Mouse (Mus musculus): ENCODE results near the gene Adh1.

Adh1 gene

GRCm38 (mm10) chr3:138260721-138261669, at the start of gene Adh1:
TSS of gene Adh1 (plus strand) at chr3:138260991.
- DNase-seq (ENCODE audit: low read depth, low spot score): no peak

DNA sequence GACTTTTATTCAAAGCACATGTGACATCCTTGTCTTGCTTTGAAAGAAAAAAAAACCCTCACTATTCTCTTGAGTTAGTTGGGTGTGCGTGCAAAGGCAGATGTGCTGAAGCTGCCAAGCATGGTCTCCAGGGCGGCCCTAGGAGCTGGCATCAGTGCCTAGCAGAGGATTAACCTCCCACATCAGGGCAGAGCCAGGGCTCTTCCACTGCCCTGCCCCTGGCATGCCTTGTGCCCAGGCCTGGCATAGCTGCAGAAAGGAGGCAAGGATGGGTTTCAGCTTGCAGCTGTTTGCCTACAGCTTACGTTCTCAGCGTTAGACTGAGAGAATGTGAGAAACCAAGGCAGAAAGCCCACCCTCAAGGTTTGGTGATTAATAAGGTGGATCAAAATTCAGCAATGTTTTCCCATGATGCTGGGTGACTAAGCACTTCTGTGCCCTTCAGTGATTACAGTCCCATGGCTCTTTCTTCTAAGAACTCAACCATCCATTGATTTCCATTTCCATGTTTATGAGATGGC, 48.3 kb upstream of the Adh1 start:
- DNase-seq (ENCODE audit: low read depth, low spot score): no peak

- no peak for DNase-seq (ENCODE audit: low read depth, low spot score)
These were observed 45.3 kb upstream of the Adh1 start for GRCm38 (mm10) chr3:138215395-138215989.

DNA sequence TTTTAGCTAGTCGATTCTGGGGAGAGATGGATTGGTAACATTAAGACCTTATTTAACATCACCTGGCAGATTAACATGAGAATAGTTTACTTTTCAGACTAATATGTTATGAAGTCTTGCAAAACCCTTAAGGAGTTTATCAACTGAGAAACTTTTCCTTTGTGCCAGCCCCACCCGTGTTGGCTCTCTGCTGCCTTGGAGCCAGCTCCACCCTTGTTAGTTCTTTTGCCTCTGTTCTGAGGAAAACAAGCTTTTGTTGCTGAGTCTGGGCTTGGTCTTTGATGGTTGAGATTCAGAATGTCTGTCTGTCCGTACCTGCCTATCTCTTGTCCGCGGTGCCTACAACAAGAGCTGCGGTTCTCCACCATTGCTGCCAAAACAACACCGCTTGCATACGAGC, 44.7 kb upstream of the Adh1 start:
- DNase-seq (ENCODE audit: low read depth, low spot score): no peak

DNA sequence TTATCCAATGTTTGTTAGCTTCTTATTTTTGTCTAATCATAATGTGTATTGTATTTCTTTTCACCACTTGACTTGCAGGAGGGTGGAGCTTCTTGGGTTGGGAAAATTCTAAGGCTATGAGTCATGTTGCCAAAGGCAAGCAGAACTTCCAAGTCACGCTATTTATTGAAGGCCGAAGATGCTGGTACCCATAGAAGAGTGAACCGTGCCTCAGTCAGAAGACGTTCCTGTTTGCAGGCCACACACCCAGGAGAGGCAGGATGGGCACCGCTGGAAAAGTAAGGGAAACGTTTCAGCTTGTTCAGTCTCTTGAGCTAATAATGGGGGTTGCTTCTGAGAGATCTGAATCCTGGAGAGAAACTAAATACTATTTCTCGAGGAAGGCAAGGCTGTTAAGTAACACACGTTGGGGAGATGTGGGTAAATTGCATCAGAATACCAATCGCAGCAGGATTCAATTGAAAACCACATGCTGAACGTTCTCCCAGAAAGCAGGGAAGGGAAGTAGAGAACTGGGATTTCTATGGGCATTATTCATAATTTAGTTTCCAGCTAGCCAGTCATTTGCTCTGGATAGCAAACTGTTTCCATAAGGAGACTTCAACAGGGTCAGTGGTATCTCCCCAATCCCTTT, 43.0 kb upstream of the Adh1 start, which contains the start of gene Adh7:
Gene Adh7, plus strand, starts transcription at position 130 of the 634 bp plus-strand sequence.
- no peak for DNase-seq (ENCODE audit: low read depth, low spot score)

DNA sequence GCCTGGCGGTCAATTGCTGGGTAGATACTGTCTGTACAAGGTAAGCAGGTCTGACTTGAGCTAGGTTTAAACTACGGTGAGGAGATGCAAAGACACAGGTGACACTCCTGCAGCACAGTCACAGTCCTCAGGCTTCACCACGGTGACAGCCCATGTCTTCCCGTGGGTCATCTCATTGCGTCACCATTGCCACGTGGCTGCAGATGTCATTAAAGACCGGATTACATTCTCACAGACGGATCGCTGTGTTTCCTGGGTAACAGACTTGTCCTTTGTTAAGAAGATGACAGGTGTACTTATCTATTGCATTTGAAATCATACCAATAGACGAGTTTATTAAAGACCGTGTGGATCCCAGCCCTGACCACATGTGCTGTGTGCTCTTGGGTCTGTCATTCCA, 39.7 kb upstream of the Adh1 start:
- no peak for DNase-seq (ENCODE audit: low read depth, low spot score)

GRCm38 (mm10) chr3:138222511-138222910, 38.3 kb upstream of the Adh1 start:
- no peak for DNase-seq (ENCODE audit: low read depth, low spot score)

DNA sequence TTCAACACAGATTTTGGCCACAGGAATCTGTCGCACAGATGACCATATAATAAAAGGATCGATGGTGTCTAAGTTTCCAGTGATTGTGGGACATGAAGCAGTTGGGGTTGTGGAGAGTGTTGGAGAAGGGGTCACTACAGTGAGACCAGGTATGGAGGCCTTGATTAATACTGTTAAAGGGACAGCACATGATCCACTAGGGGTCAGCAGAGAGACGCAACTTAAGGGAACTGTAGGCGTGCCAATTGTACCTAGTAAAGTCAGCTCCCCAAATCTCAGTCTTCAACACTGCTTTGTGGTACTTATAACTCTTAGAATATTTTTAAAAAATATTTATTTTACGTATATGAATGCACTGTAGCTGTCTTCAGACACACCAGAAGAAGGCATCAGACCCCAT, 37.8 kb upstream of the Adh1 start:
- peak; percentile 77 for DNase-seq (ENCODE audit: low read depth, low spot score)

DNA sequence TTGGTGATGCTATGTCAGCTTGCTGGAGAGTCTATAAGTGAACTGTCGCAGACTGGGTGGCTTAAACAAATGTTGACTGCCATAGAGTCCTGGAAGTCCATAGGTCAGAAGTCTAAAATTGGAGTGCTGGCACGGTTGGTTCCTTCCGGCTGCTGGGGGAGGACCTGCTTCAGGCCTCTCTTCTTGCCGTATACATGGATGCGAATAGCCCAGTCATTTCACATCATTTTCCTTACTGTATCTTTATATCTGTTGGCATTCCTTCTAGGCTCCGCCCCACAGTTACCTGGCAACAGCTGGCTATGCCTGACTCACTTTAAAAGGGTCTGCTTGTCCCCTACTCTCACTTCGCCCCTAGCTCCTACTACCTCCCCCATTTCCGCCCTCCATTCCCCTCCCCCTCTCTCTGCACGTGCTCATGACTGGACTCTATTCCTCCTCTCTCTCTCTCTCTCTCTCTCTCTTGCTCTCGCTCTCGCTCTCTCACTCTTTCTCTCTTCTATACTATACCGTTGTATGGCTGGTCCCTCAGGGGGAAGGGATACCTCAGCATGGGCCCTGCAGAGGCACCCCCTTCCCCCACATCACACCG, 36.3 kb upstream of the Adh1 start:
- no peak for DNase-seq (ENCODE audit: low read depth, low spot score)

DNA sequence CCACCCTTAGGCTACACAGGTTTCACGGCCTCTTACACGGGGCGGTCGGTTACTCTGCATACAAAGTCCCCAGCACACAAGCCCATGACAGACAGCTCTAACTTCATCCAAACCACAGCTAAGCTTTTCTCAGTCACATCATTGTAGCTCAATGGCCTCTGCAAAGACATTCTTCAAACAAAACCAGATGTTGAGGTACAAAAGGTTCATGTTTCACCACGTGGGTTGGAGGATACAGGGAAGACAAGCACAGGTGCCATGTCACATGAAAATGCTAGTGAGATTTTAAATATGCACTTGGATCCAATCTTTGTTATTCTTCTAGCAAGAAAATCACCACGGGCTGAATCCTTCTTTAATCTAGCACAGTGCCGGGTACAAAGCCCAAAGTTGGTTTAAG, 35.5 kb upstream of the Adh1 start:
- no peak for DNase-seq (ENCODE audit: low read depth, low spot score)

GRCm38 (mm10) chr3:138225853-138226252, 34.9 kb upstream of the Adh1 start:
- no peak for DNase-seq (ENCODE audit: low read depth, low spot score)

GRCm38 (mm10) chr3:138226476-138226875, 34.3 kb upstream of the Adh1 start:
- no peak for DNase-seq (ENCODE audit: low read depth, low spot score)

DNA sequence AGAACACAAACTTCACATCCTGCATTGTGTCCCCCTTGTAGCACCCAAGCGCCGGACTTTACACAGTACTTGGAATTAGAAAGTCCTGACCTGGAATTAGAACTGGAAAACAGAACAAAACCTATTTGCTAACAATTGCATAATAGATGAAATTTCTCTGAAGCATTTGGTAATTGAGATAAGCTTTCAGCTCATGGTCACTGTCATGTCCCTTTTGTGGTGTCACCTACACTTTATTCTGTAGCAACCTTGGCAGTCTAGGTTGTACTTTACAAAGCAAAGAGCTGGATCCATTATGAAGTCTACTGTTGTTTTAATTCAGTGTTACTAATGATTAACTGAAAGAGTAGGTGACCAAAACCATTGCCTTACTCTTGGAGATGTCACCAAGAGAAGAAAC, 33.7 kb upstream of the Adh1 start:
- DNase-seq (ENCODE audit: low read depth, low spot score): no peak

GRCm38 (mm10) chr3:138227782-138228181, 33.0 kb upstream of the Adh1 start:
- DNase-seq (ENCODE audit: low read depth, low spot score): no peak

DNA sequence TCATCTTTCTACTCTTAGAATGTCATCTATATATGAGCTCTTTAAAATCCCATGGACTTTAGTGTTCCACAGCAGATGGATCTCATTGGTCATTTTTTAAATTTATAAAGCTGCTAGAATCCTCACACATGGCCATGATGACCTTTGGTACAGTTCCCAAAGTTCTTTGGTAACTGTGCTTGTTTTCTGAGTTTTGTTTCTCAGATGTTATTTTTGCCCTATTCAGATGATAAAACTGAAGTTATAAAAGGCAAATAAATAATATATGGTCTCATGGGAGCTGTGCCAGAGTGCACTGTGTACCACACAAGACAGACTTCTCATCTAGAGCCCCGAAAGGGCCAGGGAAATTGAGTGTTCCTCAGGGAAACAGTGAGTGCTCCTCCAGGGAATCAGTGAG, 31.3 kb upstream of the Adh1 start:
- DNase-seq (ENCODE audit: low read depth, low spot score): no peak

DNA sequence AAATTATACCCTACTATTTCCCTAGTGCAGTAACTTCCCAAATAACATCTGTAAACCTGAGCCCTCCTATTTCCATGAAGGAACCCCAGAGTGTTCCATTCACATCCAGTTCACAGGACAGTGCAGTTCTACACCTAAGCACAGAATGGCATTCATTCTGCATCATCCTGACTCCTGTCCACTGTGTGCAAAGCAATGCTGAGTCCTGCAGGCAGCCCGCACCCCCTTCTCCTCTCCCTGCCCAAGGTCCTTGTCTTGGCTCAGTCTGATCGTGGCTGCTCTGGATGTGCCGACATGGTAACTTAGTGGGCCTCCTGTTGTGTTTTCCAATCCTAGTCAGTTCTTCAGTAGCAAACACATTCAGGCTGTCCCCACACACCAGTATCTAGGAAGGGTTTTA, 30.5 kb upstream of the Adh1 start:
- DNase-seq (ENCODE audit: low read depth, low spot score): no peak

GRCm38 (mm10) chr3:138231531-138231930, 29.3 kb upstream of the Adh1 start:
- no peak for DNase-seq (ENCODE audit: low read depth, low spot score)

DNA sequence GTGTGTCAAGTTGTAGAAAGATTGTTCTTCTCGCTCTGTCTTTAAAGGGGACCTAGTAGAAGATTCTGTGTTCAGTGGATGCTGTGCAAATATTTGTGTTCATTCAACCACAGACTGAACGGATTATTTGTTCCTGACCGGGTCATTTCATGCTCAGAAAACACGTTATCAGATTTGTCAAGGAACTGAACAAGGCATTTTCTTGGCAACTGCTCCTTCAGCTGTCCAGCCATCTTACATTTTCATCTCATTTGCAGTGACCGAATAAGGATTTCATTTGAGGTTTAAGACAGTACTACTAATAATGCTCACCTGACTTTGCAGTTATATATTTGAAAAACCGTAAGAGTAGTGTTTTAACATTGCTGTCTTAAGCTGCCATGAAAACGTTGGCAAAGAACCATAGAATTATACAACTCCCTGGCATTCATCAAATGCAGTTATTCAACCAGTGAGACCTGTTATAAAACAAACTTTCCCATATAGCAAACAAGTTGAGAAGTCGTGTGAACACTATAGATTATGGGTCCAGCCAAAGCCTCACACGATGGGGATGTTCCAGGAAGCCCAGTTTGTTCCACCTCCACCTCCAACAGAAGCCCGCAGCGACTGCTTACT, 24.1 kb upstream of the Adh1 start:
- peak; percentile 22 for DNase-seq (ENCODE audit: low read depth, low spot score)

GRCm38 (mm10) chr3:138238046-138238445, 22.7 kb upstream of the Adh1 start:
- DNase-seq (ENCODE audit: low read depth, low spot score): no peak

DNA sequence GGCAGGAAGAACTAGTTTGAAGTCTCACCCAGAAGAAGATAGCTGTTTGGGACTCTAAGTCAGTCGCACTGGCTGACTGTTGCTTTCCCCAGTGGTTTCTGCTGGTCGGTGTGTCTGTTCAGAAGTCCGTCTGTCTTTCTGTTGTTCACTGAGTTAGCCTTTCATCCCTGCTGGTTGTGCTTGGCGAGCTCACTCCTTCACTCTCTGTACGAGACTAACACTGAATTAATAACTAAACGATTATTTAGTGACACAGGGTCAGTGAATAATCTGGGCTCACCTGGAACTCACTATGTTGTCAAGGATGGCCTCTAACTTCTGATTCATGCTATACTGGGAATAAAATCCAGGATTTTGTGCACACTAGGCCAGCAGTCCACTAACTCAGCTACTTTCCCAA, 21.3 kb upstream of the Adh1 start:
- DNase-seq (ENCODE audit: low read depth, low spot score): no peak

- peak; percentile 13 for DNase-seq (ENCODE audit: low read depth, low spot score)
These were observed 20.4 kb upstream of the Adh1 start for GRCm38 (mm10) chr3:138240411-138240810.

Data from brain, adult 2 months (tissue).